Mouse (Mus musculus) urinary bladder, adult 18-20 months (tissue): ENCODE results near the gene Speg.

Source experiments
- DNase-seq, 2 experiments: peaks; one replicate each; pipeline ENCODE4 v3.0.0; 2022; ENCODE audit warnings: low spot score in 2 of 2, mixed read lengths in 2 of 2

Speg gene

DNA sequence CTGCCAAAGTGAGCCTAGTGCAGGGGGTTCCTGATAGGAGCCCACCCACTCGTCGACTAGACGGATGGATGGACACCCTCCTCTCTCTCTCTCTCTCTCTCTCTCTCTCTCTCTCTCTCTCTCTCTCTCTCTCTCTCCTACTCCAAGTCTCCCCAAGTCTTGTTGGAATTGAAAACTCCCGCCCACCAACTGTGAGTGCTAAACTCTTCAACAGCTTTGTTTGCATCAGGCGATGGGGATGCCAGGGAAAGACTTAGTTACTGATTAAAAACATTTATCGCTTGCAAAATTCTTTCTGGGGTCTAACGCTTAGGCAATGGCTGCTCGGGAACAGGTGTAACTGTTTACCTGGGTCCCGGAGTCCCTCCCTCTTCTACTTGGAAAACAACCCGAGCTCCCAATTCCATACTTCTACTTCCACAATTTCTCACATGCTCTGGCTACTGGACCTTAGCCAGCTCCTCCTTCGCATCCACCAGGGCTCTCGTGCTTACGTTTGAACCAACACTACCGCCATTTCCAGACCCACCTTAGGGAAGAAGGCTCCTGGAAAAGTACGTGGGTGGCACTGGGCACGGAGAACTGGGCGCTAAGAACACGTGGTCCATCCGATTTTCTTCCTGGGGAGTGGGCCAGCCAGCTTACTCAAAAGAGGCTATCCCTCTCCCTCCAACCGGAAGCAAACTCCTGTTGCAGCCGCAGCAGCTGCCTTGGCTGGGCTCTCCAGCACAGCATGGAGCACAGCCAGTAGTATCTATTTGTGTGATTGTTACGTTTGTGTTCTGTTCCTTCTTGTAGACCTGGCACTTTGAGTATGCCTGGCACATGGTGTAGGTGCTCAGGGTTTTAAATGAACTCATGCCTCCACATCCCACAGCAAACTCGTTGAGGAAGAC, 83.9 kb downstream of the Speg start:
- DNase-seq = no peak

- no peak for DNase-seq
These were observed 85.2 kb downstream of the Speg start for GRCm38 (mm10) chr1:75460297-75460696.

DNA sequence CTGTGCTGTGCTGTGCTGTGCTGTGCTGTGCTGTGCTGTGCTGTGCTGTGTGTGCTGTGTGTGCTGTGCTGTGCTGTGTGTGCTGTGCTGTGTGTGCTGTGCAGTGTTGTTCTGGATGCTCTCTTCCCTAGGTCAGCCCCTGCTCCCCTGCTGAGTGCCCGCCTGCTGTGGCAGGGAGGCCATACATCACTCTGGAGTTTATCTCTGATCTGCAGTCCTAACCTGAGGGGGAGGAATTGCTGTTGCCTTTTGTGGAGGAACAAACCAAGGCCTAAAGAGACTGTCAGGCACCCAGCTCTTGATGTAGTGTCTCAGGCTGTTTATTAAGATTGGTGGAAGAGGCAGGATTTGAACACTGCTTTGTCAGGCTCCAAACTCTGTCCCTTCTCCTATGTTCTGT, 87.5 kb downstream of the Speg start:
- DNase-seq = no peak

- DNase-seq = no peak
These were observed 88.6 kb downstream of the Speg start for GRCm38 (mm10) chr1:75463652-75464204.

- peak; percentile 58 to 75 for DNase-seq
These were observed 92.3 kb downstream of the Speg start for GRCm38 (mm10) chr1:75467215-75467927.

DNA sequence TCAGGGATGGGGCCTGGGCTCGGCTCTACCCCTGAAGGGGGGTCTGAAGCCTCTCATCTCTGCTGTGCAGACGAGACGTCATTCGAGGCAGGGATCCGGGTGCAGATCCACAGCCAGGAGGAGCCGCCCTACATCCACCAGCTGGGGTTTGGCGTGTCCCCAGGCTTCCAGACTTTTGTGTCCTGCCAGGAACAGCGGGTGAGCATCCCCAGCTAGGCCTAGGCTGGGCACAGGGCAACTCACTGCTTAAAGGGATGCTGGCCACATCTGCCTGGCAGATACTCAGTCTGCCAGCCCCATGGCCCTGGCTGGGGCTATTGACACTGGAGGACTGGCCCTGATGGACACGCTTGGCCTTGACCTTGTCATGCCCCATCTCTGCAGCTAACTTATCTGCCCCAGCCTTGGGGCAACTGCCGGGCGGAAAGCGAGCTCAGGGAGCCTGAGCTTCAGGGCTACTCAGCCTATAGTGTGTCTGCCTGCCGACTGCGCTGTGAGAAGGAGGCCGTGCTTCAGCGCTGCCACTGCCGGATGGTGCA, 94.3 kb downstream of the Speg start:
- no peak for DNase-seq

GRCm38 (mm10) chr1:75476441-75476840, 101.3 kb downstream of the Speg start:
- DNase-seq = no peak

DNA sequence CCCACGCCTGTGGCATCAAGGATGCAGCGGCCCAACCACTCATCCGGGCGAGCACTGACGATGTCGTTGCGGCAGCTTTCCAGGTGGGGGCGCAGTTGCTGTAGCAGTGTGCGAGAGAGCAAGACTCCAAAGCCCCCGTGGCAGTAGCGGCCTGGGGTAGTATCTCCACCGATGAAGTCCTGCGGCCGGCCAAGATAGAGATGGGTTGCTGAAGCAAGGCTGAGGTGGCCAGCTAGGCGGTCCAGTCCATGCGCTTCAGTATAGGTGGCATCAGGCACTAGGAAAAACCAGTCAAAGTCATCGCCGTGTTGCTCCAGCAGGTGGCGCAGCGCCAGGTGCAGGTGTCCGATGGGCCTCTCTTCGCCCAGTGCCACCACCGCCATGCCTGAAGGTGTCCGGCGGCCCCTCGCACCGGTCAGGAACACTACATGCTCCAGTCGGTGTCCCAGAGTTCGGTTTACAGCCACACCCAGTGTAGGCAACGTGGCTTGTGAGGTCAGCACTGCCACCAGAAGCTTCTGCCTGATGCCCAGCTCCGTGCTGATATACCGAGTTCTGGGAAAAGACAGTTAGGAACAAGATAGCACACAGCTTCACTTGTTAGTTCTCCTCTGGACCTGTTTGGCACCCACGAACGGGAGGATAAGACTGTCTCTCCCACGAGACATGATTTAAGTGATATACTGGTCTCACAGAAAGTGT, 102.3 kb downstream of the Speg start:
- DNase-seq = peak; percentile 66 to 90

DNA sequence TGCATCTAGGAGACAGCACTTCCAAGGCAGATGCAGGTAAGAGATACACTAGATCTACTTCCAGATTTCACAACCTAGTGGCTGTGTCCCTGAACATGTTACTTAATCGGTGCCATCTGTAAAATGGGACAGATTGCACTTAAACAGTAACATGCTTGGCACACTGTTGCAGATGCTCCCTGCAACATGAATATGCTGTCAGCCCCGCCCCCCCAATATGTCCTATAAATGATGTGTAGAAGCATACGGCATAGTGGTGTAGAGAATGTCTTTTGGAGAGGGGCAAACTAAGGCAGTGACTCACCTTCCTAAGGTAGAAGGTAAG, 102.8 kb downstream of the Speg start:
- no peak for DNase-seq

- no peak for DNase-seq
These were observed 103.4 kb downstream of the Speg start for GRCm38 (mm10) chr1:75478497-75478896.

GRCm38 (mm10) chr1:75478916-75479634, 104.0 kb downstream of the Speg start, which contains the start of the genes Chpf and Tmem198:
TSS of gene Chpf (minus strand) at chr1:75479307.
TSS of gene Tmem198 (plus strand) at chr1:75479532.
- peak; percentile 92 to 93 for DNase-seq

GRCm38 (mm10) chr1:75479635-75479989, 104.5 kb downstream of the Speg start:
- DNase-seq = no peak

DNA sequence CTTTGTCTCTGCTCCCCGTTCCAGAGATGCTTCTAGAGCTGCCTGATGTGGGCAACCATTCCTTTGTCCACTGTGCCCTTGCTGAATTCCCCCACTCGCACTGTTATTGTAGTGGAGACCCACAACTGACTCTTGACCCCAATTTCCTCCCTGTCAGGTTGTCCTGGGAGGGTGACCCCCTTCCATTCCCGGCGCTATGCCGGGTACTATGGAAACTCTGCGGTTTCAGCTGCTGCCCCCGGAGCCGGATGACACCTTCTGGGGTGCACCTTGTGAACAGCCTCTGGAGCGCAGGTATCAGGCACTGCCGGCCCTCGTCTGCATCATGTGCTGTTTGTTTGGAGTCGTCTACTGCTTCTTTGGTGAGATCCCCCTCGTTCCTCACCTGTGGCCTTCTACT, 104.9 kb downstream of the Speg start:
- DNase-seq = no peak

DNA sequence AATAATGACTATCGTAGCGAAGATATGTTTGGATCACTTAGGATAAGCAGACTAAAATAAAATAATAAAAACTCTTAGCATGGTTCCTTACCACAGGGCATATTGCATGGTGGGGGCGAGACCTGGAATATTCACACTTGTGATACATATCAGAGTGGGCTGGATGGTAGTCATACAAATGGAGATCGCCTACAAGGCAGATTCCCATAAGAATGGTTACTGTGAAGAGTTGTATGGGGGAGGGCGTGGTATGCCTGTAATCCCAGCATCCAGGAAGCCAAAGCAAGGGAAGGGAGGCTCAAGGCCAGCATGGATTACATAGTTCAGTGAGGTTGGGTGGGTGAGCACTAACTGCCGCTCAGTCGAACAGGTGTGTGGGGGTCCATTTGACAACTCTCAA, 105.6 kb downstream of the Speg start:
- DNase-seq = no peak
